Mouse (Mus musculus) thymus, adult 2 months (tissue): Measurements from ENCODE around the gene Apol9b.
"Not testable (repeated sequence)": the region's sequence is repeated elsewhere in the genome, so short reads cannot be mapped to it uniquely, and the experiment has no call there.

Source experiments
- CTCF ChIP-seq: fragments of 200-500 bp; IDR thresholded peaks from 2 replicates; pipeline ENCODE4 v1.5.1; 2012; ENCODE audit warnings: mild to moderate bottlenecking, control low read depth, low read length, moderate library complexity, borderline replicate concordance; ENCODE audit not compliant: control insufficient read depth, poor library complexity, insufficient read depth; ENCODE audit errors: extremely low read depth
- POLR2A ChIP-seq: fragments of 200-500 bp; IDR thresholded peaks from 2 replicates; pipeline ENCODE4 v1.6.1; 2012; ENCODE audit warnings: mild to moderate bottlenecking, low read length, control low read depth, moderate library complexity; ENCODE audit not compliant: control insufficient read depth, poor library complexity, insufficient read depth; ENCODE audit errors: extremely low read depth

DNA sequence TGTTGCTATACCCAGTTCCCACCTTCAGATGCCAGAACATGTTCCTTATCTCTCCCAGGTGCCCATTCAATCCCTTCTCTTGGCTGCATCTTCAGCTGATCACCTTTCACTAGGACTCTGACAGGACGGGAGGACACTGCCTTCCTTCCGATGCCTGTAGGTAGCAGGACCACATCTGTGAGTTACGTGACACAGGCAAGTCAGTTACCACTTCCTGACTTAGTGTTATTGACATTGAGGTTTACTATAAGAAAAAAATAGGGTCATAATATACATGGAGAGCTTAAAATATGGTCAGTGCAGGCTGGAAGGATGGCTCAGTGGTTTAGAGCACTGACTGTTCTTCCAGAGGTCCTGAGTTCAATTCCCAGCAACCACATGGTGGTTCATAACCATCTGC is 7.3 kb upstream of the Apol9b start:
- not testable (repeated sequence) for TF ChIP-seq POLR2A, CTCF
